Mouse (Mus musculus): ENCODE results near the gene Enc1. TPM values are rescaled to one million over a fixed set of nuclear protein-coding genes. Genes with fewer than 3 reads are reported as not detected.

Gene Enc1
- polyA plus RNA-seq, 1 experiment from 2014 or later: 54.9 TPM

DNA sequence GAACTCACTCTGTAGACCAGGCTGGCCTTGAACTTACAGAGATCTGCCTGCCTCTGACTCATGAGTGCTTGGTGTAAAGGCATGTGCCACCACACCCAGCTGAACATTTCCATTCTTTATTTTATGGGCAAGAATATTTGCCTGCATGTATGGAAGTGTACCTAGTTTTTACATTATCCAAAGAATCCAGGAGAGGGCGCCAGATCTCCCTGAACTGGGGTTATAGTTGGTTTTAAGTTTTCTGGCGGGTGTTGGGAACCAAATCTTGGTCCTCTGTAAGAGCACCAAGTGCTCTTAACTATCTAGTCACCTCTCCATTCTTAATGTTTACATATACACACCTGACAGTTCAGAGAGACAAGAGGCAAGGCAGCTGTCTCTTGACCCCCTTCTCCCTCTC lies 7.8 kb upstream of the Enc1 start:
- Histone ChIP-seq H3K27ac (replicated peaks) (no peak overlapping the region), H3K4me3 (no peak overlapping the region), H3K9me3 (no peaks in the 10 kb centered on the region), H3K9ac (no peak overlapping the region), H3K4me2 (no peak overlapping the region), H3K27me3 (no peaks in the 10 kb centered on the region), H3K4me1 (replicated peaks) (peaks cover 21% of the 10 kb centered on the region), H3K36me3 (no peaks in the 10 kb centered on the region)
- ATAC-seq (ENCODE audit: low read depth): no peak
- 78% methylated on average over 2 of the region's 2 CpGs for WGBS

GRCm38 (mm10) chr13:97234785-97235417 lies 6.0 kb upstream of the Enc1 start:
- WGBS: 16% methylated on average over 17 of the region's 17 CpGs
- Histone ChIP-seq H3K27ac (replicated peaks) (no peak overlapping the region), H3K4me2 (peak overlapping the region; percentile 55)

DNA sequence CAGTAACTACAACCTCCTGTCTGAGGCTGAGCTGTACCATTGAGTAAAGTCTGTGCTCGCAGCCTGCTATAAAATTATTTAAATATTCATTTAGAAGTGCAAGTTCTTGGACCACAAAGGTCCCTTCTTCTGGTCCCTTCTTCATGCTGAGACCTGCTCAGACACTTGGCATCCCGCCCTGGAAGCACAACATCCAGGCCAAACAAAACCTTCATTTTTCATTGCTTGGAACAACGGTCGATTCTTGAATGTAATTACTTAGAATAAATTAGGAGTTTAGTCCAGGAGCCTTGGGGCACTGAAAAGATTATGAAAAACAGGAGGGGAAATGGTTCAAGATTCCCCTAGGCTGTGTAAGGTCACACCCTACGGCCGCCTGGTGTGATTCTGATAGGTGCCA lies 5.0 kb upstream of the Enc1 start:
- H3K27ac ChIP-seq (replicated peaks): no peak overlapping the region; the same call in 1 of the 2 replicates
- ATAC-seq (ENCODE audit: low read depth): no peak
- H3K9me3 ChIP-seq: no peaks in the 10 kb centered on the region
- 45% methylated on average over 6 of the region's 6 CpGs for WGBS
- no peak overlapping the region for H3K4me3 ChIP-seq
- no peaks in the 10 kb centered on the region for H3K36me3 ChIP-seq
- H3K9ac ChIP-seq: no peak overlapping the region
- H3K27me3 ChIP-seq: no peaks in the 10 kb centered on the region
- H3K4me1 ChIP-seq (replicated peaks): peaks cover 46% of the 10 kb centered on the region
- no peak overlapping the region for H3K4me2 ChIP-seq

More at GRCm38 (mm10) chr13:97234785-97235417, 6.0 kb upstream of the Enc1 start:
- Histone ChIP-seq H3K9ac (peak overlapping the region; percentile 59), H3K27me3 (no peaks in the 10 kb centered on the region), H3K4me3 (peak overlapping the region; percentile 30), H3K9me3 (no peaks in the 10 kb centered on the region), H3K4me1 (replicated peaks) (peaks cover 39% of the 10 kb centered on the region), H3K36me3 (no peaks in the 10 kb centered on the region)
- ATAC-seq (ENCODE audit: low read depth): peak; percentile 65

DNA sequence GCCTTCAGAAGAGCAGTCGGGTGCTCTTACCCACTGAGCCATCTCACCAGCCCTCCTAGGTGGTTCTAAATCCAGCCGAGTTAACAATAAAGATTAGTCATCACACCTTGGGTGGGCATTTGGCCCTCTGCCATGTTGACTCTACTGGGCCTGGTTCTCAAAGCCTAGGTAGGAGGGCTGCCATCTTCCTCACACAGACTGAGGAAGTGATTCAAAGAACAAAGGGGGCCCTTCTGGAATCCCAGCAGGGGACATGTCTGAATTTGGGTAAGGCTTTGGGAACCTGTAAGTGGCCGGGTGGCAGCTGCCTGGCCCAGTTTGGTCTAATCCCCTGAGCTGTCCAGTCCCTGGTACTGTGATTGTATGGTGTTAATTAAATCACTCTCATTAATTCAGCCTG lies 3.2 kb upstream of the Enc1 start:
- Histone ChIP-seq H3K36me3 (no peaks in the 10 kb centered on the region), H3K27me3 (no peaks in the 10 kb centered on the region), H3K4me3 (no peak overlapping the region), H3K9ac (no peak overlapping the region), H3K4me2 (no peak overlapping the region), H3K9me3 (no peaks in the 10 kb centered on the region), H3K4me1 (replicated peaks) (peaks cover 53% of the 10 kb centered on the region), H3K27ac (replicated peaks) (peak overlapping the region; percentile 99)
- 33% methylated on average over 3 of the region's 3 CpGs for WGBS
- ATAC-seq (ENCODE audit: low read depth): no peak

DNA sequence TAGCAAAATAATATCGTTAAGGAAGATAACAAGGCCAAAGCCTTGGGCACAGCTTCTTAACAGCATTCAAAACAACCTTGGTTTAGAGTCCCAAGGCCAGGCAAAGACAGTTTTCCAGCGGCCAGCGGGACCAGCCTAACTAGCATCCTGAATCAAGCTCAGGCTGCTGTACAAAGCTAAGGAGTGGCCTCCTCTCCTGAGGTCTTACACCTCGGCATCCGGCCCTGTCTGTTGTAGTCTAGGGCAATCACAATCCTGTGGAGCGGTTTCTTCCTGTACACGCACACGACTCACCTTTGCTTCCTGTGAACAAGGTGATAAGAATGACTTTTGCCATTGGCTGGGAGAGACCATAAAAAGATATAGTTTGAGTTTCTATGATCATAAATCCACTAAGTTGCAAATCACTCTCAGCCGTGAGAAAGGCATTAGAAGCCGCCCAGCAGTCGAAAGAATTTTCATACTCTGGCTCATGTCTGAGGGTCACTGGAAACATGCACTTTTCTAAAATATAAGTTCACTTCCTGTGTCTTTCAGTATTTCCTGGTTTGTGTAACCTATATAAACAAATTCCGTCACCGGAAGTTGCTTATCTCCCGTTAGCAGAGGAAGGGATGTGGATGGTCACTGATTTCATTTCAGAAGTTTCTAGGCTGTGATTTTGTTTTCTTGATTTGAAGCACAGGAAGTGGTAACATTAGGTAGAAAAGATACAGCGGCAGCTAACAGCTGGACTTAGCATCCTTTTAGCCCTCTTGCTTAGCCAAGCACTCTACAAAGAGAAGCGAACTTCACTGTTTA lies 2.5 kb upstream of the Enc1 start:
- ATAC-seq (ENCODE audit: low read depth): no peak
- H3K36me3 ChIP-seq: no peaks in the 10 kb centered on the region
- H3K4me1 ChIP-seq (replicated peaks): peaks cover 60% of the 10 kb centered on the region
- H3K9me3 ChIP-seq: no peaks in the 10 kb centered on the region
- peak overlapping the region; percentile 99 for H3K27ac ChIP-seq (replicated peaks)
- H3K9ac ChIP-seq: no peak overlapping the region
- WGBS: 51% methylated on average over 16 of the region's 16 CpGs
- H3K4me2 ChIP-seq: no peak overlapping the region
- no peaks in the 10 kb centered on the region for H3K27me3 ChIP-seq
- H3K4me3 ChIP-seq: no peak overlapping the region

GRCm38 (mm10) chr13:97239343-97240180 lies 1.3 kb upstream of the Enc1 start:
- H3K27ac ChIP-seq (replicated peaks): peak overlapping the region; percentile 99
- ATAC-seq (ENCODE audit: low read depth): 0 out of 2 replicates have a peak, but pooled peaks have one; percentile 16
- H3K9me3 ChIP-seq: no peaks in the 10 kb centered on the region
- H3K4me3 ChIP-seq: peak overlapping the region; percentile 99; the same call in 1 of the 2 replicates
- WGBS: 7% methylated on average over 23 of the region's 23 CpGs
- no peaks in the 10 kb centered on the region for H3K36me3 ChIP-seq
- H3K27me3 ChIP-seq: no peaks in the 10 kb centered on the region
- peak overlapping the region; percentile 96 for H3K9ac ChIP-seq
- peak overlapping the region; percentile 87 for H3K4me2 ChIP-seq
- peaks cover 71% of the 10 kb centered on the region for H3K4me1 ChIP-seq (replicated peaks)

- peak overlapping the region; percentile 99 for H3K27ac ChIP-seq (replicated peaks)
- WGBS: under 1% methylated on average over 35 of the region's 36 CpGs
- ATAC-seq (ENCODE audit: low read depth): peak; percentile 73
- peaks cover 74% of the 10 kb centered on the region for H3K4me1 ChIP-seq (replicated peaks)
- H3K36me3 ChIP-seq: peaks cover 6% of the 10 kb centered on the region
- peak overlapping the region; percentile 99 for H3K4me3 ChIP-seq
- peak overlapping the region; percentile 96 for H3K9ac ChIP-seq
- H3K9me3 ChIP-seq: no peaks in the 10 kb centered on the region
- H3K27me3 ChIP-seq: no peaks in the 10 kb centered on the region
- peak overlapping the region; percentile 87 for H3K4me2 ChIP-seq
Measured at GRCm38 (mm10) chr13:97240279-97240964, 483 bp upstream of the Enc1 start.

DNA sequence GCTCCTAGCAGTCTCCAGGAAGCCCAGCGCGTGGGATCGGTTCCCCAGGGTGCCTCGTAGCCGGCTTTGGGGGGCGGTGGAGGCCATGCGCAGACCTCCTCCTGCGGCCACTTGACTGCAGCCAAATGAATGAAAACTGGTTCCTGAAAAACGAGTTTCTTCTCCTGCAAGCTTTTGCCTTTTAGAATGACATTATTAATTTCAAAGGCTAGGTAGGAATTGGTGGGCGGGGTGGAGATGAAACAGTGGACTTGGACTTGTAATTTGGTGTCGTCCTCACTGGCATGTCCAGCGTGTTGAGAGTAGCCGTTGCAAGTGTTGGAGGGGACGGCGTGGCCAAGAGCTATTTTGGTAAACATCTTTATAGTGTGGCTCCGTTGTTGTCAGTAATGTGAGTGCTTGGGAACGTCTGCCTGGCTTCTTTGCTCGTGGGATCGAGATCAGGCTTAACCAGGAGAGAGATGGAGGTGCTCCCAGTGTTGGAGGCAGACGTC lies 929 bp downstream of the Enc1 start:
- Histone ChIP-seq H3K27me3 (no peaks in the 10 kb centered on the region), H3K9ac (peak overlapping the region; percentile 96), H3K4me3 (peak overlapping the region; percentile 99), H3K27ac (replicated peaks) (peak overlapping the region; percentile 99), H3K9me3 (no peaks in the 10 kb centered on the region), H3K36me3 (peaks cover 21% of the 10 kb centered on the region), H3K4me1 (replicated peaks) (peaks cover 80% of the 10 kb centered on the region), H3K4me2 (peak overlapping the region; percentile 87)
- no peak for ATAC-seq (ENCODE audit: low read depth)
- whole genome bisulfite sequencing: 0% methylated on average over 20 of the region's 20 CpGs

DNA sequence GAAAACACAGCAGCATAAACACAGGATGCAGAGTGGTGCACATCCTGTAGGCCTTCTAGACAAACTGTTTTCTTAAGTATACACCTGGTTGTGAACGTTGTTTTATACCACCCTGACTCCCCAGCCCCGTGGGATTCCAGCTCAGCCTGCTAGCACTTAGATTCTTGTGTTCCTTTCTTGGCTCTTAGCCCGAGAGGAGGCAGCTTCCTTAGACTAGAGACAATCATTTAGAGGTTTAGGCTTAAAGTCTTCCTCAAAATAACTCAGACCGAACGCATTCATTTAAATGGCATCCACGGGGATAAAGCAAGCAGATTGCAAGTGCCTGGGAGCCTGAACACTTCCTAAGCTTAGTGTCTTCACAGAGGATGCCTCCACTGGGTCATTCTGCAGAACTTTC lies 1.8 kb downstream of the Enc1 start:
- 2% methylated on average over 6 of the region's 6 CpGs for WGBS
- peak overlapping the region; percentile 96 for H3K9ac ChIP-seq
- H3K9me3 ChIP-seq: no peaks in the 10 kb centered on the region
- peaks cover 86% of the 10 kb centered on the region for H3K4me1 ChIP-seq (replicated peaks)
- peak overlapping the region; percentile 99 for H3K27ac ChIP-seq (replicated peaks)
- peak overlapping the region; percentile 99 for H3K4me3 ChIP-seq
- ATAC-seq (ENCODE audit: low read depth): no peak
- no peaks in the 10 kb centered on the region for H3K27me3 ChIP-seq
- H3K36me3 ChIP-seq: peaks cover 29% of the 10 kb centered on the region
- peak overlapping the region; percentile 87 for H3K4me2 ChIP-seq

DNA sequence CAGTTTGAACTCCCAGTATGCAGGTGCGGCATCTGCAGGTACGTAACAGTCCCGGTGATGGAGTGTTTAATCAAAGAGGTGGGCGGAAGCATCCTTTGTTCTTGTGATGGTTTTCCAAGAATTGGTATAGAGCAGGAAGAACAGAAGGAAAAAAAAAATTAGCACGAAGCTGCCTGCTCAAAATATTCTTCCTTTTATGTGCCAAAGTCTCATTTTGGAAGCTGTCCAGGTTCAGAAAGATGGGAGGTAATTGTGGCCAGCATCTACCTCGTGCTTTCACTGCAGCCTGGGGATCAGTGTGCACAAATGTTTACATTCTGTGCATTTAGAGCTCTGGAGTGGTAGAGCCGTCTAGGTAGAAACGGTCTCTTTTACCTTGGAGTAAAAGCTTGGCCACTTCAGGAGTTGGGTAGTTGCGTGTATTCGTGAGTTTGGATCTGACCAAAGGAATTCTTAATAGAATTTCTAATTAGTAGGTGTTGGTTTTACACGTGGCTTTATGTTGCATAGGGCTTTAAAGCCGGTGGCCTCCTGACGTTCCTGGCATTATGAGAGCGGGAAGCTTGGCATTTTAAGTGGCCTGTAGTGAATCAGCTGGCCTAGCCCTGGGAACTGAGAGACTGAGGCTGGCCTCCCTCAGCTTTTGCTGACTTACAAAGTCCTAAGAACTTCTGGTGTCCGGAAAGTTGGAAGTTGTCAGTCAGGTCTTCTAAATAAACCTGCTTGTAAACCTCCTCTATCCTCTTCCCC lies 3.2 kb downstream of the Enc1 start:
- Histone ChIP-seq H3K27me3 (no peaks in the 10 kb centered on the region), H3K4me1 (replicated peaks) (peaks cover 86% of the 10 kb centered on the region), H3K4me3 (peak overlapping the region; percentile 99), H3K9me3 (no peaks in the 10 kb centered on the region), H3K9ac (peak overlapping the region; percentile 96), H3K36me3 (peaks cover 44% of the 10 kb centered on the region), H3K27ac (replicated peaks) (peak overlapping the region; percentile 99), H3K4me2 (peak overlapping the region; percentile 87)
- WGBS: 17% methylated on average over 15 of the region's 15 CpGs
- no peak for ATAC-seq (ENCODE audit: low read depth)

DNA sequence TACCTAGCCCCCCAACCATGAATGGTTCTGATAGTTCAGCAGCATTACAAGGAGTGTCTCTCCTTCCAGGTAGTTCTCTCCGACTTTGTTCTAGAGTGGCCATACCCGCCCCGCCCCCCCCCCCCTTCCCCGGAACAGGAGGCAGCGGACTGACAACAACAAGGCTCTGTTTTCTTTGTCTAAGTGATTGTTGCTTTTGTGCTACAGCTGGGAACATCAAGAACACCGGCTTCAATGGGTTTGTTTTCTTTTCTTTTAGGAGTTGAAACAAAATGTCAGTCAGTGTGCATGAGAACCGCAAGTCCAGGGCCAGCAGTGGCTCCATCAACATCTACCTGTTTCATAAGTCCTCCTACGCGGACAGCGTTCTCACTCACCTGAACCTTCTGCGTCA lies 3.8 kb downstream of the Enc1 start:
- no peaks in the 10 kb centered on the region for H3K9me3 ChIP-seq
- peak overlapping the region; percentile 99 for H3K27ac ChIP-seq (replicated peaks)
- 41% methylated on average over 11 of the region's 11 CpGs for WGBS
- no peaks in the 10 kb centered on the region for H3K27me3 ChIP-seq
- ATAC-seq (ENCODE audit: low read depth): no peak
- peaks cover 86% of the 10 kb centered on the region for H3K4me1 ChIP-seq (replicated peaks)
- H3K4me3 ChIP-seq: peak overlapping the region; percentile 99
- peak overlapping the region; percentile 87 for H3K4me2 ChIP-seq
- H3K9ac ChIP-seq: peak overlapping the region; percentile 96
- peaks cover 49% of the 10 kb centered on the region for H3K36me3 ChIP-seq
